Mouse (Mus musculus): ENCODE measurements at regions not wholly inside any gene's neighbourhood (a gene's known extent, or its start where the extent isn't known, plus 50 kb on each side); places are given as distances from the start of the nearest gene placed in this dataset.

DNA sequence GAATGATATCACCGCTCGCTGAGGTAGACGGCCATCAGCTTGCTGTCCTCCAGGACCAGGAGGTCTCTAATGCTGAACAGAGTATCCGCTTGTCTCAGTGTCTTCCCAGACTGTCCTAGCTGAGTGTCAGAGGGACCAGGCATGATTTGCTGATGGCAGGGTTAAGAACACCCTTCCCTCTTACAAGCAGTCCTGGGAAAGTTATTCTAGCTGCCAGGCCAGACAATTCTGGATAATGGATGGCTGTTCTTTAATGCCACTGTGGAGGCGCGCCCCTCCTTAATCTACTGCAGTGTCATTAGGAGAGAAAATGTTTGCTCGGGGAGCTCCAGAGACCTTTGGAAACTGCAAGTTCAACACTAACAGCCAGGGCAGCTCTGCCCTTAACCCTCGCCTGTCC, 182.1 kb downstream of the Ptpru start:
- no peak for DNase-seq

- peak; percentile 36 for DNase-seq
Measured at GRCm38 (mm10) chr4:131657922-131658321, 180.2 kb downstream of the Ptpru start.

DNA sequence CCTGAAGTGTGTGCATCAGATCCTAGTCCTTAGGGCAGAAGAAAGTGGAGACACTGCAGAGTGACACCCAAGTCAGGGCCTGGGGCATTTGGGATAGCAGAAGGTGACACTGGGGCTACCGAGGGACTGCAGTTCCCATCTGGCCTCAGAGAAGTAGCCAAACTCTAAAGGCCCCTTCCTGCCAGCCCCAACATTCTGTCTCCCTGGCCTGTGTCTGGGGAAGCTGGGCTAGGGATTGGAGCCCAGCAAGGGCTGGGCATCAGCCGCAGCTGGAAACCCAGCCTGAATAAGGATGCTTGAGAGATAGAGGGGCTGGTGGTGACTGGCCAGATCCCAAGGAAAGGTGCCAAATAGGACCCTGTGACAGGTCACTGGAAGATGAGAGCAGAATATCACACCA, 177.2 kb downstream of the Ptpru start:
- DNase-seq, result no peak

GRCm38 (mm10) chr4:131671784-131672515, 166.1 kb downstream of the Ptpru start:
- no peak for DNase-seq

- no peak for DNase-seq
Measured at GRCm38 (mm10) chr4:131677966-131678365, 160.1 kb downstream of the Ptpru start.

DNA sequence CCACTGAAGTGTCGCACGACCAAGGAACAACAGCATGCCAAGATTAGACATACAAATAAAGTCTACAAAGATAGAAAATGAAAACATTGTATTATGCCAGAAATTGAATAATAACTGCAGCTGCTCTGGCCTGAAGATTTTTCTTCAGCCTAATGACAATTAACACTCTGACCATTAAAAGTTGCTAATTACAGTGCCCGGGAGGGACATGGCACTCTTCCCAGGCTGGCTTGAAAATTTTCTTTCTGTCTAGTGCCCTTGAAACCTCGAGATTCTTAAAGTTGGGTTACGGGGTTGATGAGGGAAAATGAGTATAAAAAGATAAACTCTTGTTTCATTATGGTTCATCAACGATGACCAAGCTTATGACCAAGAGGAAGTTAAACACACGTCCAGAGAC, 154.9 kb downstream of the Ptpru start:
- DNase-seq, result no peak

DNA sequence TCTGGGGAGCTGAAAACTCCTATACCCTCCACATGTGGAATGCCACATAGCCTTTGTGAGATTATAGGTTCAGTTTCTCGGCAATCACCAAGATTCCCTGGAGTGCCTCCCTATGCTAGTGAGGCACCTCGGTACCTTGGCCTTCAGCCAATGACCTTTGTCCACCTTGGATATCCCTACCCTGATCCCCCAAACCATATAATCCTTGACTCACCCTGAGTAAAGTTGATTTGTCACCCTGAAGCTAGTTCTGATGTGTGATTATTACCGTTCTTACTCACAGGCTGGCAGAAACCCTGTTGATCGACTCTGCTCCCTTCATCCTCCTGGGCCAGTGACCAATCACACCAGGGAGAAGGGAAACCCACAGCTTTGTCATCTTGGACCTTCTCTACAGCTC, 152.5 kb downstream of the Ptpru start:
- no peak for DNase-seq

DNA sequence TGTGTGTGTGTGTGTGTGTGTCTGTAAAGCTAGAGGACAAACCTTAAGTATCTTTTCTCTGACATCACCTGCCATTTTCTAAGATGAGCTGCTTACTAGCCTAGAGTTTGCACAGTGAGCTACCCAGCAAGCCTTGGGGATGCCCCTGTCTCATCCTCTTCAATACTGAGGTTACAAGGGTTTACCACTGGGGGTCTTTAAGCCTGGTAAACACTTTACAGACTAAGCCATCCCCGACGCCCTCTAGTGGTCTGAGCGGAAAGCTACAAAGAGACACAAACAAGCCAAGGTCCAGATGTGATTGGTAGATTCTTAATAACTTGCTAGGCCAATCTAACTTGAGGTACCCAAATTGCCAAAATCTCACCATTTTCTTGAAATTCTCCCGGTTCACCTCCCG, 143.9 kb downstream of the Ptpru start:
- DNase-seq, result peak; percentile 4

- peak; percentile 48 for DNase-seq
Measured at GRCm38 (mm10) chr4:131695941-131696912, 141.9 kb downstream of the Ptpru start.

Measured in lung, postnatal 10 days (tissue).